Mouse (Mus musculus): ENCODE data around the gene Fastkd2.
A peak's percentile ranks its signal among the peaks of the same experiment; 100 is the strongest.

Fastkd2 gene

DNA sequence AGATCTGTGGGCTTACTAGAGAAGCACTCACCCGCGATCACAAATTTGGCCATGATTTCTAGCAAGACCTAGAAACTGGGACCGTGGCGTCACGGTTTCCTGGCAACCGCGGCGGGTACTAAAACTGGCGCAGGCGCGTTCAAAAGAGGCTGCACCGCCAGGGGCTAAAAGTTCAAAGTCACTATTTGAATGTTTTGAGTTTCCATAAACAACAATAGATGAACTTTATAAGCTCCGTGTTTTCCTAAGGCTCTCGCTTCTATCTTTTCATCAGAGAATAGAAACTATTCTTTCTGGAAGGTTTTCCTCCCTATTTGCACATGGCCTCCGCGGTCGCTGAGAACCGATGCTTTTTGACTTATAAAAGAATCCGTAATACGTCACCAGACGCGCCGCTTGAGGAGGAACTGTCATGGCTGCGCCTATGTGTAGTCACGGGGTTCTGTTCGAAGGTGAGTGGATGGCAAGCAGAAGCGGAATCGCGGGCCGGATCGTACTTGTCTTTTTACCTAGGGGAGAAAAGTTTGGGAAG lies at the start of gene Fastkd2, which contains the start of gene Mdh1b:
Gene Fastkd2, plus strand, starts transcription at position 375 of the 532 bp plus-strand sequence.
Gene Mdh1b, minus strand, starts transcription at position 79 of the 532 bp plus-strand sequence.
- DNase-seq, result peak; percentile 89

DNA sequence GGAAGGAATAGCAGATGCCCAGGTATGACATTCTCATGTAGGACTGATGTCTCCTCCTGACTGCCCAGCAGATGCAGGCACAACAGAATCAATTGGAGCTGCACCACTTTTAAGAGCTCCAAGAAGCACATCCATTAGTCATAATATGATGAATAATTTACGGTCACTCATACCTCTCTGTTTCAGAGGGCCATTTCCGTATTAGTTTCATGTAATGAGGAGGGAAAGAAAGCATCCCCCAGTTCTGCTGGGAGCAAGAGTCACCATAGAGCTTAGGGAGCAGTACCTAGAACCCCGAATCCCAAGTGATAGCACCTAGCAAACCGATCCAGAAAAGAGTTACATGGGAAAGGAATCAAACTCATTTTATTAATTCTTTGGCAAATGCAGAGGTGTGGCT lies 43.6 kb upstream of the Fastkd2 start, which contains the start of gene Dytn:
Gene Dytn, minus strand, starts transcription at position 101 of the 400 bp plus-strand sequence.
- DNase-seq, result no peak

DNA sequence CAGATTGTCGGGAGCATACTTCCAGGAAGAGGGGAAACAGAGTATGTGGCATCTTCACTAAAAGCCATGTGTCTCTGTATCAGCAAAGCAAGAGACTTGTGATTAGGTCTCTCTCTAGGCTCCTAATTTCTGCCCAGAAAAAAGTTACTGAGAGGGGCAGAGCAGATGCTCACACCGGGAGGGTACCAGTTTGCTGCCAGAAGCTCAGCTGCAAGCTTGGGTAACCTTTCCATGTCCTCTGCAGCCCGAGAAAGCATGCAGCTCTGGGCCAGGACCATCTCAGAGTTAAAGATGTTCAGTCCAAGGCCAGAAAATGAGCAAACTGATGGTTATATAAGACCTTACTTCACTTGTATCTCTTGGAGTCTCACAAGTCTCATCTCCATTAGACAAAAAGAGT lies 33.6 kb upstream of the Fastkd2 start:
- no peak for DNase-seq

DNA sequence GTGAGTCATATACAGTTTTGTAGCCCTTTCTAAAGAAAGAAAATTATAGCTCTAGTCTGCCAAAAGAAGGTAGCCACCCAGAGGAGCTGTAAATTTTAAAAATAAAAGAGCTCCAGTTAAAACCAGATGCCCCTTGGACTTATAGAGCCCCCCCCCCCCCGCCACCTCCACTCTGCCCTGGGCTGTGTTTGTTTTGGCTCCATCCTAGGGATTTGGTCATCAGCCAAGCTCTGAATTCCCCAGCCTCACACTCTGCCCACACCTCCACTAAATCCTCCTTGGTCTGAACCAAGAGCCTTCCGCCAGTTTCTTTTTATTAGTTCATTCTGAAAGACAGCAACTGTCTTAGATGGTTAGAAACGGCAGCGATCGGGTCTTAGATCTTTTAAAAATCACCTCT lies 24.7 kb upstream of the Fastkd2 start:
- DNase-seq, result peak; percentile 3

DNA sequence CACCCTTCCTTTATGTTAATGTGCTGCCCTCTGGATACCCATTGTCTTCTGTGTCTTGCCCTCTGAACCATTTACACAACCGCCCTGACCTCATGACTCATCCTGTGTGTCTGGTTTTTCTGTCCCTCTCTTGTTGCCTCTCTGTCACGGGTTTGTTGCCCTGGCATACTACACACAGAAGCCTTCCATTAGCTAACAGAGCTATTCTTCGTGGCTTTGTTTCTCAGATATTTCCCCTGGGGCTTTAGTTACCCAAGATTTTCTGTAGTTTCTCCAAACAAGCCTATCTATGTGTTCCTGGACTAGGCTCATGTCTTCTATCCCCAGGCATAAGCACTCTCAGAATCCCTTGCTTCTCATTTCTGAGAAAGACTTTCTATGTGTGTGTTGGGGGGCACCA lies 21.5 kb upstream of the Fastkd2 start:
- DNase-seq, result no peak

- no peak for DNase-seq
Measured at GRCm38 (mm10) chr1:63720161-63720560, 10.3 kb upstream of the Fastkd2 start.

- DNase-seq, result no peak
Measured at GRCm38 (mm10) chr1:63729796-63730195, 618 bp upstream of the Fastkd2 start.

DNA sequence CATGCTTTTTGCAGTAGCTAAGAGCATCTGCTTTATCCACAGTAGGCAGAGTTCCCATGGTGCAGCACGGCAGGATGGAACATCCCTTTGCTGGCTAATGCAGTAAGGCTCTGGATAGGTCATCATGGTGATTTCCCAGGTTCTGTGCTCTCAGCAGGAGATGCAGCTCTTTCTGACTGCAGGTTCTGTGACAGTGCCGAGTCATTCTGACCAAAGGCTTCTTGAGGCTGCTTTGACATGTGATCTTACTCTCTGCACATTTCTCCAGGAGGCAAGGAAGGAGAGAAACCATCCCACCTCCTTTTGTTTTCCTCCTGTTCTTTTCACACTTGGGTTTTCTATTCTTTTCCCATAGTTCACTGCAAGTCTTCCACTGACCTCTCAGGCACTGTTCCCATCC lies 25.6 kb downstream of the Fastkd2 start:
- DNase-seq, result no peak

- DNase-seq, result peak; percentile 10
Measured at GRCm38 (mm10) chr1:63763212-63763694, 32.8 kb downstream of the Fastkd2 start.

DNA sequence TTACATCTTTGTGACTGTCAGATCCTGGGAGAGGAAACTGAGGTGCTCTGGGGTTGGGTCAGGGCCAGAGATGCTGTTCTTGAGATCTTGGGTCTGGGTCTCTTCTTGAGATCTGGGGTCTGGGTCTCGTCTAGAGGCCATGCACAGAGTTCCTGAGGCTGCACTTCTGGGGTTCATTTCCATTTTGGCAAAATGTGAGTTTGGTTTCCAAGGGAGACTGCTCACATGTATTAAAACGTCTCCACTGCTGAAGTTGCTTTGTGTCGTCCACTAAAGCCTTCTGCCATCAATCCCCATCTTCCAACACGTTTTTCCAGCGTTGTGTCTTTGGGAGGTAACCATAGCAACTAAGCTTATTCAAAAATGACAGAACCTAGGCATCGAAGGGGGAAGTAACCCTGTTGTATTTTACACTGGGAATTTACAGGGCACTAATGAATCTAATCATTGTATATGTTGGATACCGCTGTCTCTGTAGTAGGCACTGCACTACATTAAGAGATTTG lies 33.5 kb downstream of the Fastkd2 start:
- no peak for DNase-seq

DNA sequence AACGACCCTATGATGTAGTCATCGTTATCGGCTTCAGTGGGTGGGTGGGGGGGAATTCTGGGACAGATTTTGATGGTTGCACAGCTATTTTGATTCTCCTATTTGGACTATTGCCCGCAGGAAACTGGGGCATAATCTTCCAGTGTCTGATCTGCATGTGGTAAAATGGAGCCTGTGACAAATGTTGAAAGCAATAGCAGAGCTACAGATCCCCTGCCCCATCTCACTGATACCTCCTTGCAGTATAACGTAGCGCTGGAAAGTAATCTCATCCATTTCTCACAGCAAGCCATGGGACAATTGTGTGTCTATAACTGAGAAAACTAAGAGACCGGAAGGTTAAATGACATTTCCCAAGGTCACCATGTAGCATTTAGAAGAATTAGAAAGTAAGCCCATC lies 34.0 kb downstream of the Fastkd2 start:
- DNase-seq, result no peak

GRCm38 (mm10) chr1:63768112-63768511 lies 37.7 kb downstream of the Fastkd2 start:
- no peak for DNase-seq

- no peak for DNase-seq
Measured at GRCm38 (mm10) chr1:63769167-63769566, 38.8 kb downstream of the Fastkd2 start, which contains the start of gene 4933402D24Rik. Gene 4933402D24Rik (minus strand): TSS chr1:63769267.

DNA sequence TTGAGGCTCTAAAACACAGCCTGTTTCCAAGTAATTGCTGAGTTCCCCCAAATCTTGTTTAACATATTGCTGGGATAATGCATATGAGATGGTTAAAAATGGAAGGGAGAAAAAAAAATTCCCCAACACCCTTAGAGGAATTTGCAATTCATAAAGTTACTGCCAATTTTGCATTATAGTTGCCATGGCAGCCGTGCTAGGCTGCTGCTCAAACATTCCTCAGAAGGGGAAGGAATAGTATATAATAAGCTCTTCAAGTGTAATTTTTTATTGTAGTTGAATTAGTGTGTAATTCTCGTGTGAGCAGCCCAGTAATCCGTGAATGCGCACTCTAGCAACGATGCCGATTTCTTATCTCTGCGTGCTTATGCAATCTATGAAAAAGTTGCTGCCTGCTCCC lies 39.9 kb downstream of the Fastkd2 start:
- no peak for DNase-seq

GRCm38 (mm10) chr1:63776396-63776795 lies 46.0 kb downstream of the Fastkd2 start:
- no peak for DNase-seq

DNA sequence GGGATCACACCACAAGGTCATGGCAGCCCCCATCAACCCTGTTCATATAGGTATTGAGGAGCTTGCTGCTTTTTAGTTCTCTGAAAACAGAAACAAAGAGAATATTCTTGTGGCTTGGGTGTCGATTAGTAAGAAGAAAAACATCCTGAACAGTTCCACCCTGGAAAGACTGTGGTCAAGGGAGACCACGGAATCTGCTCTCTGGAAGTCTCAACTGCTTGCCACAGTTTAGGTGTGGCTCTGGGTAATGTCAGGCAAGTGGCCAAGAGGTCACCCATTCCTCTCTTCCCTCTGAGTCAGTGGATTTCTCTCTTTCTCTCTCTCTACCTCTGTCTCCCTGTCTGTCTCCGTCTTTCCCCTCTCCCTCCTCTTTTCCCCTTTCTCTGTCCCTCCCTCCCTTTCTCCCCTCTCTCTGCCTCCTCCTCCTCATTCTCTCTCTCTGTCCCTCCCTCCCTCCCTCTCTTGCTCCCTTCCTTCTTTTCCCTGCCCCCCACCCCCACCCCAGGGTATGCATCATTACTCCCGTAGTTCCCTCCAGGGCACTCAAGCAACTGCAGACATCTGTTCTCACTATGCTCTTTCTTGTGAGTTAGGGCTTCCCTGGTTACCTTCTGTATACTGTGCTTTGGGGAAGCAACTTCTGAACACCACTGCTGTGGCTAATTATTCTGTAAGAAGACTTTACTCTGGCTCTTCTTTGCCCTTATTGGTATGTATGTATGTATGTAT lies 46.7 kb downstream of the Fastkd2 start:
- DNase-seq, result no peak

- DNase-seq, result no peak
Measured at GRCm38 (mm10) chr1:63794326-63794725, 63.9 kb downstream of the Fastkd2 start.

Measured in kidney, adult 18-20 months (tissue).